Mouse (Mus musculus) thymus, adult 2 months (tissue): ENCODE data around the gene Ghr.

ENCODE experiments used
- CTCF ChIP-seq: fragments of 200-500 bp; IDR thresholded peaks from 2 replicates; pipeline ENCODE4 v1.5.1; 2012; ENCODE audit warnings: mild to moderate bottlenecking, control low read depth, low read length, moderate library complexity, borderline replicate concordance; ENCODE audit not compliant: control insufficient read depth, poor library complexity, insufficient read depth; ENCODE audit errors: extremely low read depth
- POLR2A ChIP-seq: fragments of 200-500 bp; IDR thresholded peaks from 2 replicates; pipeline ENCODE4 v1.6.1; 2012; ENCODE audit warnings: mild to moderate bottlenecking, low read length, control low read depth, moderate library complexity; ENCODE audit not compliant: control insufficient read depth, poor library complexity, insufficient read depth; ENCODE audit errors: extremely low read depth

DNA sequence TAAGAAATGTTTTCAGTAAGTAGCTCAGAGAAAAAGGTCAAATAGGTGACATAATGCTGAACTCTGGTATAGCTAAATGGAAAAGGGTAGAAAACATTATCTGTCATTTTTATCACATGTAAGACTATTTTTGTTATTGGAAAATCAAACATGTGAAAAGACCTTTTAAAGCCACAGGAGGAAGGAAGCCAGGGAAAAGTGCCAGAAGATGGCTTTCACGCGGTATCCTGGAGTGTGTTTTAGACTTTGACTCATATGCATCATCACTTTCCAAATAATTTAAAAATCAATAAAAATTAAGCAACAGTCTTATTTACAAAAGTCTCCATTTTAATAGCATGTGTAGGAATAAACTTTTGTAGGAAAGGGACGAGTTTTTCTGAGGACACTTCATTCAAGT lies 24.7 kb upstream of the Ghr start:
- no peak for TF ChIP-seq CTCF
- TF ChIP-seq POLR2A: no peak
